Mouse (Mus musculus): ENCODE measurements at regions not wholly inside any gene's neighbourhood (a gene's known extent, or its start where the extent isn't known, plus 50 kb on each side); places are given as distances from the start of the nearest gene placed in this dataset.

DNA sequence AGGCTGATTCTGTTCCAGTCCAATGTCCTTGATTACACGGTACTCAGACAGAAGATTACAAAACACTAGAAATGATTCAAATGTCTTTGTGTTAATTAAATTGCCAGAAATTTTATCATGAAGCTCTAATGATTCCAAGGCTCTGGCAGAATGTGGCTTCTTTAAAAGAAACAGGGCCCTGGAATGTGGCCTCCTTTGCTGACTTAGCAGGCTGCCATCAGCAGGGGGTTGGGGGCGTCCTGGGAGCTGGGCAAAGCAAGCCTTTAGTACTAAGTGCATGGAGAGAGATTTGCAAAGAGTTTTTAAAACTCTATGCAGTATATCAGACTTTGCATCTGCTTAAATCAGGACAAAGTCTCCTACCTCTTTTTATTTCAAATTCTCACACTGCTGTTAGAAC, 434.8 kb upstream of the Cited2 start:
- 32% methylated on average over 2 of the region's 2 CpGs for WGBS
- H3K9ac ChIP-seq (ENCODE audit: low read length), result no peak overlapping the region
- H3K27ac ChIP-seq (ENCODE audit: low read depth, low read length), result no peak overlapping the region
- no peak overlapping the region for H3K4me3 ChIP-seq (ENCODE audit: low read depth, low read length)
- no peaks in the 10 kb centered on the region for H3K4me1 ChIP-seq (ENCODE audit: control insufficient read depth, insufficient read depth, low read length)
- DNase-seq (ENCODE audit: low spot score) (no peak), ATAC-seq (ENCODE audit: insufficient read depth, low FRiP score, low TSS enrichment) (no peak)
- no peaks in the 10 kb centered on the region for H3K9me3 ChIP-seq (ENCODE audit: control insufficient read depth, low read length)
- H3K36me3 ChIP-seq (ENCODE audit: control insufficient read depth, insufficient read depth, low read length), result no peaks in the 10 kb centered on the region
- no peaks in the 10 kb centered on the region for H3K27me3 ChIP-seq (ENCODE audit: control insufficient read depth, insufficient read depth, low read length)
- no peak overlapping the region for H3K4me2 ChIP-seq (ENCODE audit: low read depth)

DNA sequence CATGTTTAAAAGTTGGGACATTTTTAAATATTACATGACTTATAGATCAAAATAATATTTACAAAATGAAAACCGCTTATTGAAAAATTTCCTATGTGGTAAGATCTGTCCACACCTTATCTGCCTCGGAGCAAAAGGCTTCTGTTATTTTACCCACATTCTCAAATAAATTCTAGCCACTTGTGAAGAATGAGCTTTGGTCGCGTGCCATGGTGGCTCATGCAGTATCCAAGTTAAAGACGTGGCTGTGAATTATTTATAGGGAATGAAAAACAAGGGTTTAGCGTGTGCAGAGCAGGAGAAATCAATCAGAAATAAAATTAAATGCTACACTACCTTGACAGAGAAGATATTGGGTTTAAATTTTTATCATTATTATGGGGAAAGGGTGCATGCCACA, 430.7 kb upstream of the Cited2 start:
- Histone ChIP-seq H3K4me2 (ENCODE audit: low read depth) (no peak overlapping the region), H3K4me3 (ENCODE audit: low read depth, low read length) (no peak overlapping the region), H3K27ac (ENCODE audit: low read depth, low read length) (no peak overlapping the region), H3K27me3 (ENCODE audit: control insufficient read depth, insufficient read depth, low read length) (no peaks in the 10 kb centered on the region), H3K36me3 (ENCODE audit: control insufficient read depth, insufficient read depth, low read length) (no peaks in the 10 kb centered on the region), H3K9me3 (ENCODE audit: control insufficient read depth, low read length) (no peaks in the 10 kb centered on the region), H3K4me1 (ENCODE audit: control insufficient read depth, insufficient read depth, low read length) (no peaks in the 10 kb centered on the region), H3K9ac (ENCODE audit: low read length) (no peak overlapping the region)
- ATAC-seq (ENCODE audit: insufficient read depth, low FRiP score, low TSS enrichment) (no peak), DNase-seq (ENCODE audit: low spot score) (no peak)
- WGBS, result 90% methylated on average over 6 of the region's 6 CpGs

DNA sequence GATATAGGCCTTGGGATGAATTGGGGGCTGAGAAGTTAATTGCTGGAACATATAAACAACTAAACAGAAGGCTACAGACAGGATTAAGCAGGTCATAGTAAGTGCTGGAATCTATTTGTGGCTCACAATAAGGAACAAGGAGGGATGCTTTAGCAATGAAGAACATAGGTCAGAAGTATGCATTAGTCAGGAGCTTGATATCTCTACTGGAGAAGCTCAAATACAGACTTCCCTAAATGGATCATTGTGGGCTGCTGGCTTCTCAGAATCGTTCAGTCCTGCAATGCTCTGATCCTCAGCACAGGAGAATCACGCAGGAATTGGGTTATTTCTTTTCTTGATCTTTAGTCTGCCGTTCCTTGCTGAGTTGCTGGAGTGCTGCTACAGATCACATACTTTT, 428.6 kb upstream of the Cited2 start:
- Histone ChIP-seq H3K9ac (ENCODE audit: low read length) (no peak overlapping the region), H3K4me1 (ENCODE audit: control insufficient read depth, insufficient read depth, low read length) (no peaks in the 10 kb centered on the region), H3K27me3 (ENCODE audit: control insufficient read depth, insufficient read depth, low read length) (no peaks in the 10 kb centered on the region), H3K4me3 (ENCODE audit: low read depth, low read length) (no peak overlapping the region), H3K27ac (ENCODE audit: low read depth, low read length) (no peak overlapping the region), H3K36me3 (ENCODE audit: control insufficient read depth, insufficient read depth, low read length) (no peaks in the 10 kb centered on the region), H3K4me2 (ENCODE audit: low read depth) (no peak overlapping the region), H3K9me3 (ENCODE audit: control insufficient read depth, low read length) (no peaks in the 10 kb centered on the region)
- no peak for ATAC-seq (ENCODE audit: insufficient read depth, low FRiP score, low TSS enrichment)
- DNase-seq (ENCODE audit: low spot score), result no peak
- 88% methylated on average over 3 of the region's 3 CpGs for whole genome bisulfite sequencing

DNA sequence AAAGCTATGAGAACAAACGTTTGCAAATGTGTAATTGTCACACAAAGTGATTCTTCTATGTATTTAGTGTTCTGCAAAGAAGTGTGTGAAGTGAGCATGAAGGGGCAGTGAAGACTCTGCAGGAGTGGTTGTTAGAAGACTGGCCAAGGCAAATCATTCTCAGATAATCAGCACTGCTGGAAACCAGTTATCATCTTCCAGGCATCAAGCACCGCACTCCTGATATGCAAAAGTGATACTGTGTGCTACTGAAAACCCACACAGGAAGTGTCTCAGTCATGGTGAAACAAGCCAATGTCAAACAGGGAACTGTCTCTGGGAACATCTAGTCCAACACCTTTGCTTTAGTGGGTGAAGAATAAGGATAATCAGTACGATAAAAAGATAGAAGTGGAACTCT, 427.9 kb upstream of the Cited2 start:
- Histone ChIP-seq H3K4me2 (ENCODE audit: low read depth) (no peak overlapping the region), H3K4me3 (ENCODE audit: low read depth, low read length) (no peak overlapping the region), H3K36me3 (ENCODE audit: control insufficient read depth, insufficient read depth, low read length) (no peaks in the 10 kb centered on the region), H3K27me3 (ENCODE audit: control insufficient read depth, insufficient read depth, low read length) (no peaks in the 10 kb centered on the region), H3K9ac (ENCODE audit: low read length) (no peak overlapping the region), H3K4me1 (ENCODE audit: control insufficient read depth, insufficient read depth, low read length) (no peaks in the 10 kb centered on the region), H3K9me3 (ENCODE audit: control insufficient read depth, low read length) (no peaks in the 10 kb centered on the region), H3K27ac (ENCODE audit: low read depth, low read length) (no peak overlapping the region)
- WGBS, result 90% methylated on average over 3 of the region's 3 CpGs
- no peak for ATAC-seq (ENCODE audit: insufficient read depth, low FRiP score, low TSS enrichment)
- no peak for DNase-seq (ENCODE audit: low spot score)

DNA sequence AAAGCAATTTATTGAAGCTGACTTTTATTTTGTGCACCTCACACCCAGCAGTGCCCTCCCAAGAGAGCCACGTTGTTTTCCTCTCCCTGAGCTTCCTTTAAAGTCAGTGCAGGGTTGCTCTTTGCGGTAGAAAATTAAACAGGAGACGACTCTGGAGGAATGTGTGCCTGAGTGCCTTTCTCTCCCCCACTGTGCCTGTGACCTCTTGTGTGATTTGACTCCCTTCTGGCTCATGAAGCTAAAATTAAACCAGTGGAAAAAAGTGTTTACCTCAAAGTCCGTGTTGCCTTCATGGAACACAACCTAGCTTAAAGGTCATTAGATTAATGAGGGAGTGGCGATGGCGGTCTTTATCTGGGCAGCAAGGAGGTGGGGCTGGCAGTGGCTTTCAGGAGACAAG, 423.4 kb upstream of the Cited2 start:
- no peaks in the 10 kb centered on the region for H3K27me3 ChIP-seq (ENCODE audit: control insufficient read depth, insufficient read depth, low read length)
- WGBS, result 42% methylated on average over 6 of the region's 6 CpGs
- H3K4me3 ChIP-seq (ENCODE audit: low read depth, low read length), result no peak overlapping the region
- DNase-seq (ENCODE audit: low spot score) (no peak), ATAC-seq (ENCODE audit: insufficient read depth, low FRiP score, low TSS enrichment) (no peak)
- H3K9me3 ChIP-seq (ENCODE audit: control insufficient read depth, low read length), result no peaks in the 10 kb centered on the region
- no peak overlapping the region for H3K4me2 ChIP-seq (ENCODE audit: low read depth)
- H3K36me3 ChIP-seq (ENCODE audit: control insufficient read depth, insufficient read depth, low read length), result no peaks in the 10 kb centered on the region
- H3K27ac ChIP-seq (ENCODE audit: low read depth, low read length), result no peak overlapping the region
- H3K4me1 ChIP-seq (ENCODE audit: control insufficient read depth, insufficient read depth, low read length), result no peaks in the 10 kb centered on the region
- H3K9ac ChIP-seq (ENCODE audit: low read length), result no peak overlapping the region

DNA sequence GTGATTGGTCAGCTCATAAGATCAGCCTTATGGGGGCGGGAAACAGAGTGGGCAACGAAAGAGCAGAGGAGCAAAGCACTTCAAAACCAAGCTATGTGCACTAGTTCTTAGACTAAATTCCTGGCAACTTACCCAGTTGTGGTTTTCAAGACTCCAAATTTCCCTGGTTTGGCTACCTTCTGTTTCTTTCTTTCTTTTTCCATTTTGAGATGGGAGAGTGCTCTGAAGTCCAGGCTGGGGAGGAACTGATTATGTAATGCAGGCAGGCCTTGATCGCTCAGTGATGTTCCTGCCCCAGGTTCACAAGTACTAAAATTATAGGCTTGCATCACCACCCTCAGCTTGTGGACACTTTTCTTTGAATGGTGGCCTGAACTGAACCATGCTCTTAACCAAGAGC, 396.3 kb upstream of the Cited2 start:
- Histone ChIP-seq H3K36me3 (ENCODE audit: control insufficient read depth, insufficient read depth, low read length) (no peaks in the 10 kb centered on the region), H3K27me3 (ENCODE audit: control insufficient read depth, insufficient read depth, low read length) (no peaks in the 10 kb centered on the region), H3K9me3 (ENCODE audit: control insufficient read depth, low read length) (no peaks in the 10 kb centered on the region), H3K27ac (ENCODE audit: low read depth, low read length) (no peak overlapping the region), H3K4me2 (ENCODE audit: low read depth) (no peak overlapping the region), H3K9ac (ENCODE audit: low read length) (no peak overlapping the region), H3K4me3 (ENCODE audit: low read depth, low read length) (no peak overlapping the region), H3K4me1 (ENCODE audit: control insufficient read depth, insufficient read depth, low read length) (peaks cover 4% of the 10 kb centered on the region; the same call in 1 of the 2 replicates)
- DNase-seq (ENCODE audit: low spot score), result no peak
- whole genome bisulfite sequencing, result 96% methylated on average over 3 of the region's 3 CpGs
- no peak for ATAC-seq (ENCODE audit: insufficient read depth, low FRiP score, low TSS enrichment)

DNA sequence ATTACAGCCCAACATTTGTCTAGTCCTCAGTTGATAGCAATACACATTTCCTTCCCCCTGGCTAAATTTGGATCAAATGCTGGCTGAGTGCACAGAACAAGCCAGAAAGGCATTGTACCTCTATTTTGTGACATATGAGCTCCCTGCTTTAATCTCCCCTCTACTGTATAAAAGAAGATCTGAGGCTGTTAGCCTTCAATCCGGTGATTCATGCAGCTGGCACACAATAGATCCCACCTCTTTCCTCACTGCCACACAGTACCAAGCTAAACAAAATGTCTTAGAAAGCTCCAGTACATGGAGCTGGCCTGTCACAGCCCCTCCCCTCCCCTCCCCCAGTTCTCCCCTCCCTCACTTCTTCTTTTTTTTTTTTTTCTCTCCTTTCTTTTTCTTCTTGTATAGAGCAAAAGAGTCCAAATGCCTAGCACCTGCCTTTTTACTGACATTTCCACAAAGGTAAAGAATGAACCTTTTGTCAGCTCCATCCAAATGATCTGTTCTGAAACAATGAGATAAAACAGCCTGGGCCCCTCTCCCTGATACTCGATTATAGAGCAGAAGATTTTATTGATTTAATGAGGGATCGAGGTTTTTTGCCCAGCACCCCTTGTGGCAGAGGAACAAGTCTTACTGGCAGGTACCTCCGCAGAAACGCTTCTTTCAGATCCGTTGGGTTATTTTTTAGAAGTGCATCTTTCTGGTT, 392.0 kb upstream of the Cited2 start:
- Histone ChIP-seq H3K27me3 (ENCODE audit: control insufficient read depth, insufficient read depth, low read length) (no peaks in the 10 kb centered on the region), H3K36me3 (ENCODE audit: control insufficient read depth, insufficient read depth, low read length) (no peaks in the 10 kb centered on the region), H3K4me2 (ENCODE audit: low read depth) (peak overlapping the region; percentile 55), H3K27ac (ENCODE audit: low read depth, low read length) (peak overlapping the region; percentile 84), H3K4me3 (ENCODE audit: low read depth, low read length) (peak overlapping the region; percentile 28), H3K9me3 (ENCODE audit: control insufficient read depth, low read length) (no peaks in the 10 kb centered on the region), H3K9ac (ENCODE audit: low read length) (peak overlapping the region; percentile 57), H3K4me1 (ENCODE audit: control insufficient read depth, insufficient read depth, low read length) (peaks cover 19% of the 10 kb centered on the region)
- DNase-seq (ENCODE audit: low spot score) (peak; percentile 22), ATAC-seq (ENCODE audit: insufficient read depth, low FRiP score, low TSS enrichment) (peak; percentile 45; the same call in 1 of the 2 replicates)
- WGBS, result 6% methylated on average over 6 of the region's 6 CpGs

DNA sequence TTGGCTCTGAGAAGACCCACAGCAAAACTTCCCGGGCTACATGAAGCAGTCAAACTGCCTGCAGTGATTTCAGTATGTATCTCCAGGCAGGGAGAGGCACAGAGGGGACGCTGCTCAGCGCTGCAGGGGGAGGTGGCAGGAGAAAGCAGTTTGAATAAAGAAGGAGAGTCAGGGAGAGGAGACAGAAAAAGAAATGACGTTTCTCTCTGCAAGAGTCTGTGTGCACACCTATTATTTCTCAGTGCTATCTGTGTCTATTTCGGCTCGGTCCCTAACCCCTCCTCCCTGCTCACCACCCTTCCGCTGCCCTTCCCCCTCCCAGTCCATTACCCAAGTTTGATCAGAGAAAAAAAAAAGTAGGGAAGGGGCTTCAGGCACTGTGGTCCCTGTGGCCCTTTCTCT, 391.4 kb upstream of the Cited2 start:
- Histone ChIP-seq H3K4me1 (ENCODE audit: control insufficient read depth, insufficient read depth, low read length) (peaks cover 19% of the 10 kb centered on the region), H3K9ac (ENCODE audit: low read length) (peak overlapping the region; percentile 57), H3K9me3 (ENCODE audit: control insufficient read depth, low read length) (no peaks in the 10 kb centered on the region), H3K4me2 (ENCODE audit: low read depth) (peak overlapping the region; percentile 55), H3K27me3 (ENCODE audit: control insufficient read depth, insufficient read depth, low read length) (no peaks in the 10 kb centered on the region), H3K36me3 (ENCODE audit: control insufficient read depth, insufficient read depth, low read length) (no peaks in the 10 kb centered on the region), H3K4me3 (ENCODE audit: low read depth, low read length) (peak overlapping the region; percentile 28), H3K27ac (ENCODE audit: low read depth, low read length) (peak overlapping the region; percentile 84)
- peak; percentile 62 for DNase-seq (ENCODE audit: low spot score)
- 0% methylated on average over 7 of the region's 7 CpGs for WGBS
- peak; percentile 64 for ATAC-seq (ENCODE audit: insufficient read depth, low FRiP score, low TSS enrichment)

DNA sequence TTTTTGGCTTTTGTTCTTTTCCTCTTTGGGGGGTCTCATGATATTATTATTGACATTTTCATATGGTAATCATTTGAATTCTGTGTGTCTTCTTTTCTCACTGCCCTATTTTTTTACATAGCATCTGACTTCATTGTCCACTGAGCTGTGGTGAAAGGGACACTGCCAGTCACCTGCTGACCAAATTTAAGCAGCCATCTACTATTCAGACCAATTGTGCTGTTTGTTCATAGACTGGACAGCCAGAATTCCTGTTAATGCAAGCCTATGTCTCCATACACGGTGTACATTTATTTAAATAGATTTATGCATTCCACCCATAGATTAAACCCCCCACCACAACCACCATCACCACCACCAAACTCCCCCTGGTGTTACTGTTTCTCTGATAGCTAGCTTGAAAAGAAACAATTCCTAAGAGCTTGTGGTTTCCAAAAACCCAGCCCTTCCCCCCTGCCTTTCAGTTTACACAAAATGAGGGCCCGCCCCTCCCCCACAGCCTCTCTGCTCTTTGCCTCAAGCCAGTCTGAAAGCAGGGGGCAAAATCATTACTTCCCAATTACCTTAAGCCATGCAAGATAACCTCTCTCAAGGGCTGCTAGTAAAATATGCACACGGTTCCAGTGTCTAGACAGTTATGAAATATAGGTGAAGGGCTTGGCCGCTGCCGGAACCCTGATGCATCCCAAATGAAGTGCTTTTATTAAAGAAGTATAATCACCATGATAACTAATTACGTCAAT, 390.8 kb upstream of the Cited2 start:
- Histone ChIP-seq H3K9ac (ENCODE audit: low read length) (no peak overlapping the region; the same call in 1 of the 2 replicates), H3K4me1 (ENCODE audit: control insufficient read depth, insufficient read depth, low read length) (peaks cover 19% of the 10 kb centered on the region), H3K36me3 (ENCODE audit: control insufficient read depth, insufficient read depth, low read length) (no peaks in the 10 kb centered on the region), H3K27me3 (ENCODE audit: control insufficient read depth, insufficient read depth, low read length) (no peaks in the 10 kb centered on the region), H3K4me2 (ENCODE audit: low read depth) (peak overlapping the region; percentile 55), H3K9me3 (ENCODE audit: control insufficient read depth, low read length) (no peaks in the 10 kb centered on the region), H3K4me3 (ENCODE audit: low read depth, low read length) (peak overlapping the region; percentile 28), H3K27ac (ENCODE audit: low read depth, low read length) (peak overlapping the region; percentile 84; the same call in 1 of the 2 replicates)
- DNase-seq (ENCODE audit: low spot score) (peak; percentile 69), ATAC-seq (ENCODE audit: insufficient read depth, low FRiP score, low TSS enrichment) (peak; percentile 75)
- WGBS, result 28% methylated on average over 6 of the region's 6 CpGs
